Mouse (Mus musculus) lung, embryonic 15.5 days (tissue): Measurements from ENCODE around the gene Psmd4. TPM values are rescaled to one million over a fixed set of nuclear protein-coding genes. Genes with fewer than 3 reads are reported as not detected.

Source experiments
- ATAC-seq: fragments of 200-750 bp; cut with Nextera tagmentation; 2 replicates; pipeline ENCODE4 v1.8.0; 2017; ENCODE audit warnings: moderate number of reproducible peaks, borderline replicate concordance; ENCODE audit not compliant: low FRiP score, low TSS enrichment; ENCODE audit errors: extremely low read depth
- H3K27ac ChIP-seq: fragments of 300-500 bp; sonication (generic); 2 replicates; pipeline ENCODE4 v1.5.1; 2015; ENCODE audit warnings: moderate library complexity, mild to moderate bottlenecking, inconsistent platforms
- H3K27me3 ChIP-seq: fragments of 300-500 bp; sonication (generic); 2 replicates; pipeline ENCODE4 v1.6.1; 2015; ENCODE audit warnings: inconsistent platforms
- H3K36me3 ChIP-seq: fragments of 300-500 bp; sonication (generic); 2 replicates; pipeline ENCODE4 v1.6.1; 2015; ENCODE audit warnings: inconsistent platforms
- H3K4me1 ChIP-seq: fragments of 300-500 bp; sonication (generic); 2 replicates; pipeline ENCODE4 v1.6.1; 2015; ENCODE audit warnings: inconsistent platforms
- H3K4me2 ChIP-seq: fragments of 300-500 bp; sonication (generic); 2 replicates; pipeline ENCODE4 v1.6.1; 2015; ENCODE audit warnings: inconsistent platforms, mild to moderate bottlenecking, moderate library complexity
- H3K4me3 ChIP-seq: fragments of 300-500 bp; sonication (generic); 2 replicates; pipeline ENCODE4 v1.5.1; 2015; ENCODE audit warnings: mild to moderate bottlenecking, inconsistent platforms
- H3K9ac ChIP-seq: fragments of 300-500 bp; sonication (generic); 2 replicates; pipeline ENCODE4 v1.6.1; 2015; ENCODE audit warnings: inconsistent platforms
- H3K9me3 ChIP-seq: fragments of 300-500 bp; sonication (generic); 2 replicates; pipeline ENCODE4 v1.6.1; 2016; ENCODE audit warnings: inconsistent platforms
- WGBS: fragments of 180-500 bp; shearing (Covaris S2); methylation state at CpG from one replicate; pipeline ENCODE4 v1.1.7; 2015; 5-methylcytosine and 5-hydroxymethylcytosine counted together
- microRNA-seq: library from miRNA; unstranded; fragments of <30 nt; microRNA quantifications from one replicate; pipeline ENCODE4, GENCODE M21; 2016
- polyA plus RNA-seq: library from polyadenylated mRNA; unstranded; fragments of >200 nt; fragmentation: Nextera tagmentation; extraction: Ambion mirVana; gene quantifications from 2 replicates; pipeline ENCODE4 v1.2.1, GENCODE M21; 2015

Psmd4 gene
- polyA plus RNA-seq, 1 experiment from 2014 or later, result 245 TPM

GRCm38 (mm10) chr3:95003273-95003672, 39.1 kb downstream of the Psmd4 start:
- no peak overlapping the region for H3K4me3 ChIP-seq
- H3K27me3 ChIP-seq, result no peaks in the 10 kb centered on the region
- peaks cover 90% of the 10 kb centered on the region for H3K36me3 ChIP-seq
- H3K4me1 ChIP-seq, result no peaks in the 10 kb centered on the region
- ATAC-seq, result no peak
- H3K4me2 ChIP-seq, result no peak overlapping the region
- H3K9ac ChIP-seq, result no peak overlapping the region
- H3K27ac ChIP-seq, result no peak overlapping the region
- no peaks in the 10 kb centered on the region for H3K9me3 ChIP-seq

- Histone ChIP-seq H3K4me3 (no peak overlapping the region), H3K36me3 (peaks cover 90% of the 10 kb centered on the region), H3K27ac (no peak overlapping the region), H3K9ac (no peak overlapping the region), H3K27me3 (no peaks in the 10 kb centered on the region), H3K9me3 (no peaks in the 10 kb centered on the region), H3K4me1 (no peaks in the 10 kb centered on the region), H3K4me2 (no peak overlapping the region)
- ATAC-seq, result no peak
- 81% methylated on average over 4 of the region's 4 CpGs for WGBS
These were observed 39.8 kb downstream of the Psmd4 start for GRCm38 (mm10) chr3:95002569-95002968.

DNA sequence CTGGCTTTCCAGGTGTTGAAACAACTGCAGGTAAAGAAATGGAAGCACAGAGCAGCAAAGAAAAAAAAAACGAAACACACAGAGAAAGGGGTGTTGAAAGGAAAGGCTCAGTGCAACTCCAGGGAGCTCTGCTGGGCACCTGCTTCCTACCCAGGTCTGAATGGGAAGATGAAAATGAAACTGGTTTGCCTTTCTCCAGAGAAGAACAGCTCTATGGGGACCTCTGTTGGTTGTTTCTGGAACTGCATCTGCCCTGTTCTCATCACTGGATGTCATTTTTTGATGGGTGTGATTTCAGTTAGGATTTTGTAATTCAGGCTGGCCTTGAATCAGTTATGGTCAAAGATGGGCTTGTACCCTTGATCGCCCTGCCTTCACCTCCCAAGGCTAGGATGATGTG, 45.5 kb downstream of the Psmd4 start:
- no peak overlapping the region for H3K9ac ChIP-seq
- H3K27ac ChIP-seq, result no peak overlapping the region
- no peak overlapping the region for H3K4me3 ChIP-seq
- WGBS, result 32% methylated on average over 2 of the region's 2 CpGs
- H3K4me2 ChIP-seq, result no peak overlapping the region
- H3K4me1 ChIP-seq, result no peaks in the 10 kb centered on the region
- H3K36me3 ChIP-seq, result peaks cover 86% of the 10 kb centered on the region
- ATAC-seq, result no peak
- no peaks in the 10 kb centered on the region for H3K27me3 ChIP-seq
- no peaks in the 10 kb centered on the region for H3K9me3 ChIP-seq

DNA sequence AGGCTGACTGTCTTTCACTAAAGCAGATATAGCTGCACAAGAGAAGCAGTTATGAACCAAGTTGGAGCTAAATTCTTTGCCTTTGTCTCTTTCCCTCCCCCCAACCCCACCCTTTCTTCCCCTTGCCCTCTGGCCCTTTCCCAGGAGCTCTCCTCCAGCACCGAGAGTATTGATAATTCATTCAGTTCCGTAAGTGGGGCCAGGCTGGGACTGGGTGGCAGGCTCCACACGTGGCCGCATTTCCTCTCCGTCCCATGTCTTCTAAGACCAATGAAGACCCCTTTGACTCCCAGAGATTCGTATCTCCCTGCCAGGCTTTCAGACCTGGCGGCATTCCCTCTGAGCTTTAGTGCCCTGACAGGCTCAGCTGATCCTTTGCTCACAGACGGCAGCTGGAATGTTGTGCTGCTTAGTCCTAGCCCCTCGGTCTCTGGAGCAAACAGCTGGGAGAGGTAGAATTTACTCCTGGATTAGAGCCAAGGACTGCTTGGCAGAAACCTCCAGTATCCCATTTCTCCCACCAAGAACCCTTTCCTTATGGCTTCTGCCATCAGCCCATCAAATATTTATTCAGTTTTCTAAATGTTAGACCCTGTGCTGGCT, 53.2 kb downstream of the Psmd4 start:
- 22% methylated on average over 9 of the region's 9 CpGs for WGBS
- H3K27me3 ChIP-seq, result no peaks in the 10 kb centered on the region
- H3K27ac ChIP-seq, result peak overlapping the region; percentile 75
- peak; percentile 71; the same call in 1 of the 2 replicates for ATAC-seq
- H3K9ac ChIP-seq, result no peak overlapping the region
- no peak overlapping the region for H3K4me3 ChIP-seq
- peaks cover 30% of the 10 kb centered on the region for H3K4me1 ChIP-seq
- no peaks in the 10 kb centered on the region for H3K9me3 ChIP-seq
- peaks cover 52% of the 10 kb centered on the region for H3K36me3 ChIP-seq
- peak overlapping the region; percentile 25 for H3K4me2 ChIP-seq

- Histone ChIP-seq H3K4me1 (peaks cover 30% of the 10 kb centered on the region), H3K9ac (no peak overlapping the region), H3K4me3 (no peak overlapping the region), H3K36me3 (peaks cover 49% of the 10 kb centered on the region), H3K4me2 (no peak overlapping the region), H3K27ac (no peak overlapping the region), H3K9me3 (no peaks in the 10 kb centered on the region), H3K27me3 (no peaks in the 10 kb centered on the region)
- no peak for ATAC-seq
These were observed 54.8 kb downstream of the Psmd4 start for GRCm38 (mm10) chr3:94987578-94987977.

GRCm38 (mm10) chr3:94985513-94985912, 56.9 kb downstream of the Psmd4 start:
- H3K4me3 ChIP-seq, result no peak overlapping the region
- WGBS, result 81% methylated on average over 2 of the region's 2 CpGs
- peaks cover 53% of the 10 kb centered on the region for H3K36me3 ChIP-seq
- H3K9me3 ChIP-seq, result no peaks in the 10 kb centered on the region
- H3K9ac ChIP-seq, result no peak overlapping the region
- peaks cover 30% of the 10 kb centered on the region for H3K4me1 ChIP-seq
- H3K4me2 ChIP-seq, result no peak overlapping the region
- no peaks in the 10 kb centered on the region for H3K27me3 ChIP-seq
- no peak for ATAC-seq
- H3K27ac ChIP-seq, result no peak overlapping the region

DNA sequence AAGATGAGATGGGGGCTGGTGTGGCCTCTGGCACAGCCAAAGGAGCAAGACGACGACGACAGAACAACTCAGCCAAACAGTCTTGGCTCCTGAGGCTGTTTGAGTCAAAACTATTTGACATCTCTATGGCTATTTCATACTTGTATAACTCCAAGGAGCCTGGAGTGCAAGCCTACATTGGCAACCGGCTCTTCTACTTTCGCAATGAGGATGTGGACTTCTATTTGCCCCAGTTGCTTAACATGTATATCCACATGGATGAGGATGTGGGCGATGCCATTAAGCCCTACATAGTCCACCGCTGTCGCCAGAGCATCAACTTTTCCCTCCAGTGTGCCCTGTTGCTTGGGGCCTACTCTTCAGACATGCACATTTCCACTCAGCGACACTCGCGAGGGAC, 58.1 kb downstream of the Psmd4 start:
- Histone ChIP-seq H3K27me3 (no peaks in the 10 kb centered on the region), H3K36me3 (peaks cover 51% of the 10 kb centered on the region), H3K4me2 (no peak overlapping the region), H3K9me3 (no peaks in the 10 kb centered on the region), H3K4me1 (peaks cover 19% of the 10 kb centered on the region), H3K4me3 (no peak overlapping the region), H3K9ac (no peak overlapping the region), H3K27ac (no peak overlapping the region)
- no peak for ATAC-seq
- 88% methylated on average over 11 of the region's 11 CpGs for WGBS

Small RNA genes lying within 50 kb of the gene (microRNA-seq; reads per million reads assigned to microRNA genes)
- not detected for gene Mir7013

Other genes with a start within 250 kb of the Psmd4 start
- gene Pogz, start 205.0 kb downstream of the Psmd4 start, polyA plus RNA-seq, result 13.7 and 16.3 TPM in 2 replicates
- 336 and 350 TPM in 2 replicates for gene Psmb4, start 155.7 kb downstream of the Psmd4 start, polyA plus RNA-seq
- gene Selenbp1, start 109.6 kb downstream of the Psmd4 start, polyA plus RNA-seq, result 216 and 237 TPM in 2 replicates
- gene Rfx5, start 88.5 kb downstream of the Psmd4 start, polyA plus RNA-seq, result 9.5 and 9.8 TPM in 2 replicates
- 20.5 and 21.8 TPM in 2 replicates for gene Pi4kb, start 67.9 kb downstream of the Psmd4 start, polyA plus RNA-seq
- 22.0 and 22.9 TPM in 2 replicates for gene Zfp687, start 27.2 kb downstream of the Psmd4 start, polyA plus RNA-seq
- gene Pip5k1a, start 64.3 kb upstream of the Psmd4 start, polyA plus RNA-seq, result 17.2 and 18.1 TPM in 2 replicates
- gene Vps72, start 68.4 kb upstream of the Psmd4 start, polyA plus RNA-seq, result 163 and 165 TPM in 2 replicates
- gene Tmod4, start 81.9 kb upstream of the Psmd4 start, polyA plus RNA-seq, result 1.3 and 2.1 TPM in 2 replicates
- 64.0 and 71.4 TPM in 2 replicates for gene Scnm1, start 91.4 kb upstream of the Psmd4 start, polyA plus RNA-seq
- gene Lysmd1, start 91.5 kb upstream of the Psmd4 start, polyA plus RNA-seq, result 13.3 and 14.9 TPM in 2 replicates
- gene Tnfaip8l2, start 99.7 kb upstream of the Psmd4 start, polyA plus RNA-seq, result 4.0 and 4.5 TPM in 2 replicates
- 3.6 and 3.8 TPM in 2 replicates for gene Sema6c, start 117.8 kb upstream of the Psmd4 start, polyA plus RNA-seq
- gene Gabpb2, start 175.3 kb upstream of the Psmd4 start, polyA plus RNA-seq, result 9.9 and 11.2 TPM in 2 replicates
- 111 and 115 TPM in 2 replicates for gene Cdc42se1, start 186.1 kb upstream of the Psmd4 start, polyA plus RNA-seq
- 10.7 and 11.6 TPM in 2 replicates for gene Mllt11, start 189.6 kb upstream of the Psmd4 start, polyA plus RNA-seq
- 0.32 and 0.60 TPM in 2 replicates for gene Gm128, start 199.0 kb upstream of the Psmd4 start, polyA plus RNA-seq
- gene Bnipl, start 208.6 kb upstream of the Psmd4 start, polyA plus RNA-seq, result 4.0 and 4.1 TPM in 2 replicates
- 38.1 and 41.6 TPM in 2 replicates for gene Mindy1, start 238.7 kb upstream of the Psmd4 start, polyA plus RNA-seq
- gene Prune1, start 239.5 kb upstream of the Psmd4 start, polyA plus RNA-seq, result 21.0 and 23.9 TPM in 2 replicates